Mouse (Mus musculus): Measurements from ENCODE around the gene Vmn2r62. TPM values are rescaled to one million over a fixed set of nuclear protein-coding genes. Genes with fewer than 3 reads are reported as not detected.

Gene Vmn2r62
- total RNA-seq (2023): not detected

DNA sequence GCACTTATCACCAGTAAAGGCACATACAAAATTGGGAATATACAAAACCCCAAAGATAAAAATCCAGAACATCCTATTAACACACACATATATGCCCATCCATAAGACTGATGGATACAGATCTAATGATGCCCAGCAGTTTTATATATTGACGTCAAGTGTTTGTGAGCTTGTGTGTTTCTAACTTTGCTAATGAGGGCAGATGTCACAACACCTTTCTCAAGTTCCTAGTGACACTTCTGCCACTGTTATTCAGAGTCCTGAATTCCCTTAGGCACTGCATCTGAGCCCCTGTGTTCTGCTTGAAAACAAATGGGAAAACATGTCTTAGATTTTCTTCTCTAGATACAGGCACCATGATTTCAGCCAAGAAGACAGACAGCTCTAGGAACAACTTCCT, at the start of gene Vmn2r62:
Vmn2r62 (minus strand) TSS at position 101 of the 400 bp plus-strand sequence.

DNA sequence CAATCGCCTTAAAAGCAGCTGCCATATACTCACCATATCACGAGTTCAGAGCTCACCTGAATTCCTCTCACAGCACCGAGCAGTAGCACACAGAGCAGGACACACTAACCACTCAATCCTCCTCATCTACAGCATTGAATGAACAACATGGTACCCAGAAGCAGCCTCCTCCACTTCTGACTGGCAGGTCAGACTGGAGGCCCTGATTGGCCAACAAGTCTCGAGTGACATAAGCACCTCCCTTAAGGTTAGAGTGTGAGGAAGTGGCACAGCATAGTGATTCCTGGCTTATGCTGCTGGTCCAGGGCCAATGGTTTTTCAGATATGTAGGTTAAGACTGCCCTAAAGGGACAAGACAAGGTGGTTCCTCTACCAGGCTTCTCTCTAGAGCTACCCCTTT, 66.4 kb downstream of the Vmn2r62 start, which contains the start of gene Gm17067:
Gm17067 (minus strand) TSS at position 101 of the 400 bp plus-strand sequence.

Other genes with a start within 250 kb of the Vmn2r62 start
- not detected for gene Gm21028, start 214.9 kb downstream of the Vmn2r62 start, total RNA-seq (2023)
- gene Zfp977, start 201.0 kb downstream of the Vmn2r62 start, total RNA-seq (2023): not detected
- gene Zfp976, start 150.9 kb downstream of the Vmn2r62 start, total RNA-seq (2023): not detected
- 0.29 TPM for gene Zfp975, start 100.8 kb downstream of the Vmn2r62 start, total RNA-seq (2023)
- not detected for gene Gm17067, start 66.5 kb downstream of the Vmn2r62 start, total RNA-seq (2023)
- gene Gm2381, start 73.7 kb upstream of the Vmn2r62 start, total RNA-seq (2023): not detected
- not detected for gene Vmn2r63, start 140.3 kb upstream of the Vmn2r62 start, total RNA-seq (2023)
- not detected for gene Gm9268, start 225.2 kb upstream of the Vmn2r62 start, total RNA-seq (2023)